Mouse (Mus musculus): ENCODE measurements around the gene H1foo. TPM values are rescaled to one million over a fixed set of nuclear protein-coding genes. Genes with fewer than 3 reads are reported as not detected.

H1foo gene
- total and polyA plus RNA-seq, 2 experiments from 2014 or later = not detected

DNA sequence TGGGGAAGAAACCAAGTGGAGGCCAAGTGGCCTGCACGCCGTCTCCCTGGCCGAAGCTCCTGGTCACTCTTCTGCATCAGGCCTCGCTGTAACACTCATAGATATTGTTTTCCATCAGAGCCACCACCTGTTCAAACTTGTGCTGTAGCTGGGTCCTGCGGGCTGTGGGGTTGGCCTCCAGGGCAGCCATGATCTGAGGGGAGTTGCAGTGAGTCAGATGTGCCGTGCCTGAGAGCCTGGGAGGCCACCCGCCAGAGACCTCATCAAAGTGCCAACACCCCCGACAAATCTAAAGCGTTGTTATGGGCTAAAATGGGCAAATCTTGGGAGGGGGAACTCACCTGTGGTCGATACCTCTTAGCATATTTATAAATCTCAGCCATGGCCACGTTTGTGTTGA is 10.9 kb downstream of the H1foo start:
- Histone ChIP-seq H3K9ac (replicated peaks; ENCODE audit: low read depth, low read length) (no peak overlapping the region), H3K4me2 (ENCODE audit: low read depth, low read length) (no peak overlapping the region), H3K27ac (ENCODE audit: low read depth) (no peak overlapping the region), H3K36me3 (replicated peaks; ENCODE audit: control insufficient read depth, insufficient read depth, low read length) (peaks cover 31% of the 10 kb centered on the region), H3K27me3 (ENCODE audit: control insufficient read depth, insufficient read depth, low read length) (no peaks in the 10 kb centered on the region), H3K9me3 (replicated peaks; ENCODE audit: control insufficient read depth, low read length) (no peaks in the 10 kb centered on the region), H3K4me1 (ENCODE audit: control insufficient read depth, insufficient read depth) (peaks cover 39% of the 10 kb centered on the region), H3K4me3 (ENCODE audit: low read depth, low read length) (no peak overlapping the region)
- DNase-seq (ENCODE audit: low spot score) = no peak
- no peak for ATAC-seq (ENCODE audit: insufficient read depth, low read depth)
- TF ChIP-seq CTCF (IDR thresholded peaks at IDR 0.05; ENCODE audit: low read depth) = no peak
- no peak for TF ChIP-seq EP300 (IDR thresholded peaks at IDR 0.05; ENCODE audit: low read depth)
- 84% methylated on average over 11 of the region's 11 CpGs for WGBS

DNA sequence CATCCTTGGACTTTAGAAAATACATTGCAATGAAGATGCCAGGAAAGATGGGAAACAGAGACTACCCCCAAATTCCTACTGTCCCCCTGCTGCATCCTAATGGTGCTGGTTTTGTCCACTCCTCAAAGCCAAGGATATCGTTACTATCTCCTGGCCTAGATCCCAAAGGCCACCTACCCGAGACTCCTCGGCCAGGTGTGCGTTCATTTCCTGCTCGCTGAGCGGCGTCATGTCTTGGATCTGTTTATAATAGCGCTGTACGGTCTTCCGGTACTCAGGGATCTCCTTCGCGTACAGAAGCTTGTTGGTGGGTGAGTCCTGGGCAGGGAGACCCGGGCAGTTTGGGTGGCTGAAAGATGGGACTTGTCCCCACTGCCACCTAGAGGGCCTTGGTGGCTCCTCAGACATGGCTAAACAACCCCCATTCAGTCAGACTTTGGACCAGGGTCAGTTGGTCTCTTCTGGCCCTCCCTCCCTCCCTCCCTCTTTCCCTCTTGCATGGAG is 11.7 kb downstream of the H1foo start:
- H3K27me3 ChIP-seq (ENCODE audit: control insufficient read depth, insufficient read depth, low read length) = no peaks in the 10 kb centered on the region
- H3K4me1 ChIP-seq (ENCODE audit: control insufficient read depth, insufficient read depth) = peaks cover 39% of the 10 kb centered on the region
- no peaks in the 10 kb centered on the region for H3K9me3 ChIP-seq (replicated peaks; ENCODE audit: control insufficient read depth, low read length)
- H3K9ac ChIP-seq (replicated peaks; ENCODE audit: low read depth, low read length) = no peak overlapping the region
- no peak; the same call in 1 of the 2 replicates for ATAC-seq (ENCODE audit: insufficient read depth, low read depth)
- peaks cover 34% of the 10 kb centered on the region for H3K36me3 ChIP-seq (replicated peaks; ENCODE audit: control insufficient read depth, insufficient read depth, low read length)
- no peak for TF ChIP-seq EP300 (IDR thresholded peaks at IDR 0.05; ENCODE audit: low read depth)
- TF ChIP-seq CTCF (IDR thresholded peaks at IDR 0.05; ENCODE audit: low read depth) = peak; percentile 32
- no peak overlapping the region for H3K4me3 ChIP-seq (ENCODE audit: low read depth, low read length)
- WGBS = 81% methylated on average over 13 of the region's 13 CpGs
- no peak for DNase-seq (ENCODE audit: low spot score)
- H3K27ac ChIP-seq (ENCODE audit: low read depth) = peak overlapping the region; percentile 75; the same call in 1 of the 2 replicates
- H3K4me2 ChIP-seq (ENCODE audit: low read depth, low read length) = no peak overlapping the region

DNA sequence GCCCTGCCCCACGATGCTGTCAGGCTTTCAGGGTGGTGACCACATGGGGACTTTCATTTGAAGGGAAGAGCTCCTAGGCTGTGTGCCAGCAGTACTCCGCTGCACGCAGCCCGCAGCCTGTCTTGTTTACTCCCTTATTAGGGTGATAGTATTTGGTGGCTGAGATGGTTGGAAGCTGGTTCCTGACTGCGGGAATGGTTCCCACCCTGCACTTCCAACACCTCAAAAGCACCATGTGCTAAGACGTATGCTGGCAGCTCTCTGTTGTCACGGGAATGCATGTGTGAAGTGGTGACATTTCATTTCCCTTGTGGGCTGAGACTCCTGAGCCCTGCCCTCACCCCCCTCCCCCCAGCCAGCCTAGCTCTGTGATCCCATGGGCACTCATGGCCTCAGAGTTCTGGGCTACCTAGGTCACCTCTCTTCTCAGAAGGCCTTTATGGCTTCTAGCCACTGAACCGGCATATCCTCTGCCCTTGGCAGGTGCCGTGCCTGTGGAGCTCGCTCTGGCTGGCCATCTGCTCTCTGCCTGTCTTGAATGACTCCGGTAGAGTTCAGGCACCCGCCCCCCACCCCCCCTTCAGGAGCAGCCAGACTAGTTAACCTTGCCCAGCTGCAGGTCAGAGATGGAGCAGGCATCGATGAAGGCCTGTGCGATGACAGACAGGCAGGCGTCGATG is 12.3 kb downstream of the H1foo start:
- H3K36me3 ChIP-seq (replicated peaks; ENCODE audit: control insufficient read depth, insufficient read depth, low read length) = peaks cover 34% of the 10 kb centered on the region
- TF ChIP-seq EP300 (IDR thresholded peaks at IDR 0.05; ENCODE audit: low read depth) = no peak
- TF ChIP-seq CTCF (IDR thresholded peaks at IDR 0.05; ENCODE audit: low read depth) = no peak; the same call in 1 of the 2 replicates
- H3K4me1 ChIP-seq (ENCODE audit: control insufficient read depth, insufficient read depth) = peaks cover 43% of the 10 kb centered on the region
- no peak overlapping the region for H3K9ac ChIP-seq (replicated peaks; ENCODE audit: low read depth, low read length)
- H3K27me3 ChIP-seq (ENCODE audit: control insufficient read depth, insufficient read depth, low read length) = no peaks in the 10 kb centered on the region
- ATAC-seq (ENCODE audit: insufficient read depth, low read depth) (peak; percentile 61), DNase-seq (ENCODE audit: low spot score) (peak; percentile 84)
- 27% methylated on average over 16 of the region's 16 CpGs for WGBS
- H3K4me2 ChIP-seq (ENCODE audit: low read depth, low read length) = no peak overlapping the region
- peak overlapping the region; percentile 75 for H3K27ac ChIP-seq (ENCODE audit: low read depth)
- no peak overlapping the region for H3K4me3 ChIP-seq (ENCODE audit: low read depth, low read length)
- no peaks in the 10 kb centered on the region for H3K9me3 ChIP-seq (replicated peaks; ENCODE audit: control insufficient read depth, low read length)

DNA sequence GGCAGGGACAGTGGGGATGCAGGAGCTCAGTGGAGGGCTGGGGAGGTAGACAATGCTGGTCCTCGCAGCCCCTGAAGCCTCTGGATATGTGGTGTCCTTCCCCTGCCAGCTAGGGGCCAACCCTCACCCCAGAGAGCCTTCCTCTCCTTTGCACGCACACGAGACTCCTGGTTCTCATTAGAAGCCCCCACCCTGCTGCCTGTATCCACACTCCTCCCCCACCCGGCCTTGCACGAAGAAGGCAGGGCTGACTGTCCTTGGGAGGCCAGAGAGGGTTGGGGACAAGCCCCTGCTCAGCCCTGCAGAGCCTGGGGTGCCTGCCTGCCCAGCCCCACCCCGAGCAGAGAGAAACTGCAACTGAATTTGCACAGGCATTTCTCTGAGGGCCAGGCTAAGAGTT is 12.9 kb downstream of the H1foo start:
- H3K4me3 ChIP-seq (ENCODE audit: low read depth, low read length) = no peak overlapping the region
- peaks cover 40% of the 10 kb centered on the region for H3K36me3 ChIP-seq (replicated peaks; ENCODE audit: control insufficient read depth, insufficient read depth, low read length)
- 62% methylated on average over 6 of the region's 6 CpGs for WGBS
- TF ChIP-seq EP300 (IDR thresholded peaks at IDR 0.05; ENCODE audit: low read depth) (no peak), CTCF (IDR thresholded peaks at IDR 0.05; ENCODE audit: low read depth) (no peak)
- H3K9me3 ChIP-seq (replicated peaks; ENCODE audit: control insufficient read depth, low read length) = no peaks in the 10 kb centered on the region
- no peaks in the 10 kb centered on the region for H3K27me3 ChIP-seq (ENCODE audit: control insufficient read depth, insufficient read depth, low read length)
- ATAC-seq (ENCODE audit: insufficient read depth, low read depth) = no peak
- peak overlapping the region; percentile 75; the same call in 1 of the 2 replicates for H3K27ac ChIP-seq (ENCODE audit: low read depth)
- H3K9ac ChIP-seq (replicated peaks; ENCODE audit: low read depth, low read length) = no peak overlapping the region
- H3K4me1 ChIP-seq (ENCODE audit: control insufficient read depth, insufficient read depth) = peaks cover 48% of the 10 kb centered on the region
- H3K4me2 ChIP-seq (ENCODE audit: low read depth, low read length) = no peak overlapping the region
- no peak for DNase-seq (ENCODE audit: low spot score)

DNA sequence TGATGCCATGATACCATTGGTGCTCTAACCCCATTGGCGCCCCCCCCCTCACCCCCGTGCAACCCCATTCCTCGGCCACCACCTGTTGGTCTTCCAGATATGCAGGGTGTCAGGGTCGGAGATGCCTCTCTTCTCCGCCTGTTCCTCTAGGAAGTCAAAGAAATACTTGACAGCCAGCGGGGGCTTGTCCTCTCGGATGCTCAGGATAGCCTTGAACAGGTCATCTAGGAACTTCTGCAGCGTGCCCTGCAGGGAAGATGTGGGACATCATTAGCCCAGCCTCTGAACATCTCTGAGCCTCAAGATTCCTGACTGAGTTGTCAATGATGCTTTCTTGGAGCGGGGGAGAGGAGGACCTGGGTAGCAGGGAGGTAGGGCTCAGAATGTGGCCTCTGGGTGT is 13.7 kb downstream of the H1foo start:
- no peak overlapping the region for H3K4me2 ChIP-seq (ENCODE audit: low read depth, low read length)
- DNase-seq (ENCODE audit: low spot score) (no peak), ATAC-seq (ENCODE audit: insufficient read depth, low read depth) (no peak)
- H3K27me3 ChIP-seq (ENCODE audit: control insufficient read depth, insufficient read depth, low read length) = no peaks in the 10 kb centered on the region
- no peak overlapping the region for H3K4me3 ChIP-seq (ENCODE audit: low read depth, low read length)
- H3K36me3 ChIP-seq (replicated peaks; ENCODE audit: control insufficient read depth, insufficient read depth, low read length) = peaks cover 47% of the 10 kb centered on the region
- H3K9me3 ChIP-seq (replicated peaks; ENCODE audit: control insufficient read depth, low read length) = no peaks in the 10 kb centered on the region
- WGBS = 94% methylated on average over 9 of the region's 9 CpGs
- no peak overlapping the region; the same call in 1 of the 2 replicates for H3K27ac ChIP-seq (ENCODE audit: low read depth)
- TF ChIP-seq EP300 (IDR thresholded peaks at IDR 0.05; ENCODE audit: low read depth) (no peak), CTCF (IDR thresholded peaks at IDR 0.05; ENCODE audit: low read depth) (no peak)
- peaks cover 51% of the 10 kb centered on the region for H3K4me1 ChIP-seq (ENCODE audit: control insufficient read depth, insufficient read depth)
- H3K9ac ChIP-seq (replicated peaks; ENCODE audit: low read depth, low read length) = no peak overlapping the region

Data from heart, postnatal 0 days (tissue).